Mouse (Mus musculus): ENCODE data around the gene 9930111J21Rik2. TPM values are rescaled to one million over a fixed set of nuclear protein-coding genes. Genes with fewer than 3 reads are reported as not detected.
"Not testable (repeated sequence)": the region's sequence is repeated elsewhere in the genome, so short reads cannot be mapped to it uniquely, and the experiment has no call there.

Gene 9930111J21Rik2
- polyA plus RNA-seq, 1 experiment from 2014 or later: 1.1 TPM

DNA sequence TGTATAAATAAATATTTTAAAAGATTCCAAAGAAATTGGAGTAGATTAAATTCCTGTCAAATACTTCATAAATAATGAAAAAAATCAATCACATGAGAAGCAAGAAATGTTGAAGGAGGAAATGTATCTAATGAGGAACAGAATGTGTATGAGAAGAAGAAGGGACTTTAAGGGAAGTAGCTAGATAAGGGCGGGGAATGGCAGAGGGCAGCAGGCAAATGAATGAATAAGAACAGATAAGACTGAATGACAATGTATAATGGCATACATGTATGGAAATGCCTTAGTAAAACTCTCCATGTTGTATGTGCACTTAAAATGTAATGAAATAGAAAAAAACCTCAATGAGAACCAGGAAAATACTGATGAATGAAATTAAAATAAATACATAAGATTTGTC is 17.3 kb upstream of the 9930111J21Rik2 start:
- 81% methylated on average over 1 of the region's 1 CpGs for WGBS
- Histone ChIP-seq H3K4me1 (no peaks in the 10 kb centered on the region), H3K27me3 (no peaks in the 10 kb centered on the region), H3K9me3 (no peaks in the 10 kb centered on the region), H3K4me3 (no peak overlapping the region), H3K9ac (no peak overlapping the region), H3K36me3 (no peaks in the 10 kb centered on the region), H3K27ac (no peak overlapping the region), H3K4me2 (no peak overlapping the region)
- no peak for ATAC-seq (ENCODE audit: borderline replicate concordance, extremely low read depth, low FRiP score, low TSS enrichment)

DNA sequence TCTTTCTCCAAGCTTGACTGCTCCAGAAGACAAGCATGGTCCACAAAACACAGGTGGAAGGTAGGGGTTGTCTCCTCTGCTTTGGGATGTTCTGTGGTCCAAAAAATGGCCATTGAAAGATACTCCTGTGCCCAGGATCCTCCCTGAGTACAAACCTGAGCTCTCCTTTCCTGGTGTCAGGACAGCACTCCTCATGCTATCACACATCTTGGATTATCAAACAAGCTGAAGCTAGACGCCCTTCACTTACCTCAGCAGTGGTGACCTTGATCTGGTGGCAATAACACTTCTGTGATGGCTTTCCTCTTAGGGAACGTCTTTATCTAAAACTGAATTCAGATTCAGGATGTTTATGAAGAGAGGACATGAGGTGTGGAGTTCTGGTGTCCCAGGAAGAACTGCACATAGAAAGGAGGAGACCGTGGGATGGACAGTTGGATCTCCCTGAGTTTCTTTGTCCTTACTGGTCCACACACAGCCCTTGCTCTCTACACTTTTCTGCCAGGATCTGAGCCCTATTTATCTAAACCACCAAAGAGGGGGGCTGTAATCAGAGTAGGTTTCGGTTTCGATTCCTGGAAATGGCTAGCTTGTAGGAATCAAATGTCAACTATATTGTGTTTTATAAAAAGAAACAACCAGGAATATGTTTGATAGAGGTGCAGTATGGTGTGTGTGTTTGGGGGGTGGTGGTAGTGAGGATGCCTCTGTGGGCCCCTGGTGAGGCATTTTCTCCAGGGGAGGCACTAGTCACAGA is 12.8 kb upstream of the 9930111J21Rik2 start, which contains the start of gene Tgtp2:
TSS of gene Tgtp2 (minus strand) at position 494 of the 757 bp plus-strand sequence.
- H3K4me1 ChIP-seq; H3K9ac ChIP-seq; ATAC-seq (ENCODE audit: borderline replicate concordance, extremely low read depth, low FRiP score, low TSS enrichment); H3K9me3 ChIP-seq; H3K4me3 ChIP-seq; H3K27ac ChIP-seq; H3K36me3 ChIP-seq; H3K4me2 ChIP-seq; H3K27me3 ChIP-seq: not testable (repeated sequence)
- WGBS: 66% methylated on average over 5 of the region's 5 CpGs

DNA sequence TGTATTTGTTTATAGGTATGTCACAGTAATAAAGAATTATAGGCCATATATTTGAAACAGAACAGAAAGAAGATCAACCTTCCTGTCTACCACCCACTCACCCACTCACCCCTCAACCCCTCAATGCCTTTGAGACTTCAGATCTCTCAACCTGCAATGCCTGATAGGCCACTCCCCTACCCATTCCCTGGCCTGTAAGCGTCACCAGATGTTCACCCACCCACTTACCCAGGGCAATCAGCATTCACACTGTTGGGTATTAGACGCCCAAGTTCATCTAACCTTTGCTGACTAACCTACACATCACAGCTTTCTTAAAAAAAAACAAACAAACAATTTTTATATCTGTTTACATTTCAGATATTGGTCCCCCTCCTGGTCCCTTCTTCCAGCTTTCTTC is 10.8 kb upstream of the 9930111J21Rik2 start:
- not testable (repeated sequence) for H3K27ac ChIP-seq; H3K4me2 ChIP-seq; H3K9me3 ChIP-seq; H3K36me3 ChIP-seq; ATAC-seq (ENCODE audit: borderline replicate concordance, extremely low read depth, low FRiP score, low TSS enrichment); H3K9ac ChIP-seq; H3K27me3 ChIP-seq; H3K4me1 ChIP-seq; H3K4me3 ChIP-seq
- WGBS: 42% methylated on average over 2 of the region's 2 CpGs

DNA sequence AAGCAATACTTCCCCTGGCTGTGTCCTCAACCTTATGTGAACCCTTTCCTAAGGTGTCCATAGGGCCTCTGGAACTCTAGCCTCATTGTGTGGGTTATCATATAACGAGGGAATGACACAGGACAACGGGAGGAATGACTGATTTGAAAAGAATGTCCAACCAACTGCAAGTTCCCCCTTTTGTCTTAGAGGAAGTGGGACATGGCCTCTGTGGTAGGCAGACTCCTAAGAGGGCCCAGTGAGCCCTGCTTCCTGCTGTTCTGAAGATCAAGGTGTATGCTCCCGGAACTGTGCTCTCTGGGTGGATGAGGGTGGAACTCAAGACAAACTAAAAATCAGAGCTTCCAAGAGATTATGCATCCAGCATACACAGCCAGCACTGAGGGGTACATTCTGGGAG is 9.0 kb upstream of the 9930111J21Rik2 start:
- H3K9me3 ChIP-seq; H3K27me3 ChIP-seq; H3K4me2 ChIP-seq; H3K36me3 ChIP-seq; ATAC-seq (ENCODE audit: borderline replicate concordance, extremely low read depth, low FRiP score, low TSS enrichment); H3K4me1 ChIP-seq; H3K27ac ChIP-seq; H3K4me3 ChIP-seq; H3K9ac ChIP-seq: not testable (repeated sequence)
- 52% methylated on average over 2 of the region's 3 CpGs for WGBS

DNA sequence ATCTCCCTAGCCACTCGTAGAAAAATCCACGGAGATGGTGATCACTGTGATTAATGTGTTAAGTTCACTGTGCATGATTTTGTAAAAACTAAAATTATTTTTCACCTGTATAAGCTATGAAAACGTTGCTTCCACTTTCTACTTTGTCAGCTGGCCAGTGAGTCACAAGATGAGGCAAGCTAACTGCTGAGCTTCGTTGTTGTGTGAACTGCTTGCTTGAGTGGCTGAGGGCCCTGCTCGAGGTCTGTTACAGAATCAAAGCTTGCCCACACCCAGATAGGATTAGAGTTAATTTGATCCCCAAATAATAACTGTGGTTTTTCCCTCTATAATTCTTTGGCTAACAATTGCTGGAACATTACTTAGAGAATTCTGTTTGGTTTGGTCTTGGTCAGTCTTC is 852 bp upstream of the 9930111J21Rik2 start:
- not testable (repeated sequence) for H3K4me2 ChIP-seq; H3K4me1 ChIP-seq; H3K27me3 ChIP-seq; ATAC-seq (ENCODE audit: borderline replicate concordance, extremely low read depth, low FRiP score, low TSS enrichment); H3K9ac ChIP-seq; H3K27ac ChIP-seq; H3K4me3 ChIP-seq; H3K9me3 ChIP-seq; H3K36me3 ChIP-seq
- WGBS: no CpG with 5 or more reads among the region's 5 CpGs

DNA sequence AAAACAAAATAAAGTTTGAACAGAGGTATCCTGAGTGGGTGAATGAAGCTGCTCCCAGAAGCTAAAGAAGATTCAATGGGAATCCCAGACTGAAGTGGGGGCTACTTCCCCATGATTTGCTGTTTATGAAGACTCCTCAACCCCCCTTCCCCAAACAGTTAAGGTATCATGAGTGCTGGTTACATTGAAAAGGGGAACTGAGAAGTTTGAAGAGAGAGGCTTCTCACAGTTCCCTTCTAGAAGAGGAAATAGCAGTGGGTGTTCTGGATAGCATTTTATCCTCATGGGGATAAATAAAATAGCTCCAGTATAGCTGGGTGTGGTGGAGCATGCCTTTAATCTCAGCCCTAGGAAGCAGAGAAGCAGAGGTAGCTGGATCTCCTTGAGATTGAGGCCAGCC is 978 bp downstream of the 9930111J21Rik2 start:
- H3K36me3 ChIP-seq; H3K9me3 ChIP-seq; H3K27me3 ChIP-seq; H3K27ac ChIP-seq; H3K4me2 ChIP-seq; H3K4me3 ChIP-seq; H3K4me1 ChIP-seq; ATAC-seq (ENCODE audit: borderline replicate concordance, extremely low read depth, low FRiP score, low TSS enrichment); H3K9ac ChIP-seq: not testable (repeated sequence)

DNA sequence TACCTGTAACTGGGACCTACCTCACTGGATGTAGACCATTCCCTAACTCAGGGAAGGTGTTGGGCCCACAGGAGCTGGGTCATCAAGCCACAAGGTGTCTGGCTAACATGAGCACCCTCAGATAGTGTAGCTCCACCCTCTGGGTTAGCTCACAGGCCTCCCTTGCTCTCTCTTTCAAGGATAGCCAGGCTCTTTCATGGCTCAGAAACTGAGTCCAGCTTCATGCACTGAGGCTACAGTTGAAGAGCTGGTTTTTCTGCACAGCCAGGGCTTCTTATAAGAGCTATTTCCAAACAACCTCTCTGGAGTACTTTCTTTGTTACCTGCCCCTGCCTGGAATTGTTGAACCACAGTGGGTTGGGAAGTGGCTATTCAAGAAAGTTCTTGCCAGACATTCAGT is 39.0 kb downstream of the 9930111J21Rik2 start:
- not testable (repeated sequence) for H3K9me3 ChIP-seq, H3K27me3 ChIP-seq
- ATAC-seq (ENCODE audit: borderline replicate concordance, extremely low read depth, low FRiP score, low TSS enrichment): peak; percentile 81

DNA sequence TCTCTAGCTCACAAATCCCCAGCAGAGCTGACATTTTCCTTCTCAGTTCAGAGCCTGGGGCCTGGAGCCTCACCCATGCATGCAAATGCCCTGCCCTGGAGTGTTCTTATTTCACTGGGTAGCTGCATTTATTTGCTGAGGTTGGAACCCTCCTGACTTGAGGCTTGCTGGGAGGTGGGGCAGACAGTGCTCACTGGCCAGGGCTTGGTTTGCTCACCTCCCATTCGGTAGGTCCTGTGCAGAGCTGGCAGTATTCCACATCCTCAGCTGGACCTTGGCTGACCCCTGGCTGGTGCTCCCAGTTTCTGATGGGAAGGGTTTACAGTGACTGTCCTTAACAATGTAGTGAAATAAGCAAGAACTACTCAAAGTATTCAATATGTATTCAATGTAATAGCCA is 44.3 kb downstream of the 9930111J21Rik2 start:
- not testable (repeated sequence) for H3K9ac ChIP-seq; H3K4me3 ChIP-seq; H3K4me2 ChIP-seq; H3K4me1 ChIP-seq; H3K9me3 ChIP-seq; H3K36me3 ChIP-seq; ATAC-seq (ENCODE audit: borderline replicate concordance, extremely low read depth, low FRiP score, low TSS enrichment); H3K27me3 ChIP-seq
- WGBS: 0% methylated on average over 1 of the region's 1 CpGs
- 0 out of 2 replicates have a peak overlapping the region, but pooled peaks have one; percentile 41 for H3K27ac ChIP-seq

More for the DNA sequence above, 39.0 kb downstream of the 9930111J21Rik2 start:
- not testable (repeated sequence) for H3K9ac ChIP-seq, H3K4me2 ChIP-seq, H3K36me3 ChIP-seq, H3K4me3 ChIP-seq, H3K4me1 ChIP-seq
- peak overlapping the region; percentile 53; the same call in 1 of the 2 replicates for H3K27ac ChIP-seq

DNA sequence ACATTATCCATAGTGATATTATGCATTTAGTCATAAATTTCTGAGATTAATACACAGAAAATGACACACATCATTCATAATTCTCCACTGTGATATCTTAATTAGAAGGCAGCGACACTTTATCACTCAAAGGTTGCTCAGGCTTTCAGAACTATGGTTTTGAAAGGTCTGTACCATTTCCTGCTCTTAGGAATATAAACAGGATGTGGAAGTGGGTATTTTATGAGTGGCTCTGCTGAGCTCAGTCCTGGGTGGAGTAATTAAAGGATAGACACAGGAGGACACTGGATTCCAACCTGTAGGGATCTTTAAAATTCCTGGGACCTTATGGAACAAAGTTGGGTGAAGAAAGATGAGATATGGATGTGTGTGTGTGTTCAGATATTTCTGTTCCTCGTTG is 44.7 kb downstream of the 9930111J21Rik2 start:
- 40% methylated on average over 2 of the region's 2 CpGs for WGBS
- not testable (repeated sequence) for H3K4me2 ChIP-seq; H3K4me3 ChIP-seq; ATAC-seq (ENCODE audit: borderline replicate concordance, extremely low read depth, low FRiP score, low TSS enrichment); H3K9ac ChIP-seq; H3K9me3 ChIP-seq; H3K4me1 ChIP-seq; H3K27me3 ChIP-seq; H3K36me3 ChIP-seq
- H3K27ac ChIP-seq: 0 out of 2 replicates have a peak overlapping the region, but pooled peaks have one; percentile 41

DNA sequence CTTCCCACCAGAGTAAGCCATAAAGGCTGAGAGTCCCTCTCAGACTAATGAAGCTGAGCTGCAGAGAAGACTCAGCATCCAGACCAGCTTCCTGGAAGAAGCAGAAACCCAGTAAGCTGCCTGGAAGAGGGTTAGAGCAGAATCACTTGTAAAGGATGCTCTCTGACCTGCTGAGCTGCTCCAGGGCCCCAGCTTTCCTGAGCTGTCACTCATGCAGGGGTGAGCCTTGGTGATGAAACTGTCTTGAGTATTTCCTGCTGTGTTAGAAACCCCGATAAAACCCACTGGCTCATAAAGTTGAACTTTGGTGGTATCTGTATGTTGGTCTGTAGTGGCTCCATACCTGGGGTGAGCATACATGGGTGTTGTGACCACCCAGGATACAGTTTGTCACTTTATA is 50.6 kb downstream of the 9930111J21Rik2 start:
- 72% methylated on average over 1 of the region's 1 CpGs for WGBS
- not testable (repeated sequence) for H3K36me3 ChIP-seq; H3K9me3 ChIP-seq; ATAC-seq (ENCODE audit: borderline replicate concordance, extremely low read depth, low FRiP score, low TSS enrichment); H3K27ac ChIP-seq; H3K9ac ChIP-seq; H3K27me3 ChIP-seq; H3K4me2 ChIP-seq; H3K4me1 ChIP-seq; H3K4me3 ChIP-seq

DNA sequence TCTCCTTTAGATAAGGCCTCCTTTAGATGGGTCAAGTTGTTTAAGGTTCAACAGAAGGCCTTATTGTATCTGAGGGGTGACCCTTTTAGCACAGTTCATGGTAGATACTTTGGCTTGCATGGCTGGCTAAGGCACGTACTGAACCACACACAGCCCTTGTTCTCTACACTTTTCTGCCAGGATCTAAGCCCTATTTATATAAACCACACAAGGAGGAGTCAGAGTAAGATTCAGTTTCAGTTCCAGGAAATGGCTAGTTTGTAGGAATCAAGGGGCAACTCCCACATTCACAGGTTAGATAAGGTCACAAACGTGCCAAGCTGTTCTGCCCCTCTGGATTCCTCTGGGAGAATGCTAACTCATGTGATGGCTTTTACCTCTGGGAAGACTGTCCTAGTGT is 57.0 kb downstream of the 9930111J21Rik2 start, which contains the start of gene Tgtp1:
TSS of gene Tgtp1 (minus strand) at position 155 of the 400 bp plus-strand sequence.
- H3K9me3 ChIP-seq, H3K27ac ChIP-seq, H3K9ac ChIP-seq, H3K4me1 ChIP-seq, H3K27me3 ChIP-seq, H3K4me3 ChIP-seq, H3K4me2 ChIP-seq, H3K36me3 ChIP-seq: not testable (repeated sequence)
- peak; percentile 46; the same call in 1 of the 2 replicates for ATAC-seq (ENCODE audit: borderline replicate concordance, extremely low read depth, low FRiP score, low TSS enrichment)
- 22% methylated on average over 2 of the region's 2 CpGs for WGBS

DNA sequence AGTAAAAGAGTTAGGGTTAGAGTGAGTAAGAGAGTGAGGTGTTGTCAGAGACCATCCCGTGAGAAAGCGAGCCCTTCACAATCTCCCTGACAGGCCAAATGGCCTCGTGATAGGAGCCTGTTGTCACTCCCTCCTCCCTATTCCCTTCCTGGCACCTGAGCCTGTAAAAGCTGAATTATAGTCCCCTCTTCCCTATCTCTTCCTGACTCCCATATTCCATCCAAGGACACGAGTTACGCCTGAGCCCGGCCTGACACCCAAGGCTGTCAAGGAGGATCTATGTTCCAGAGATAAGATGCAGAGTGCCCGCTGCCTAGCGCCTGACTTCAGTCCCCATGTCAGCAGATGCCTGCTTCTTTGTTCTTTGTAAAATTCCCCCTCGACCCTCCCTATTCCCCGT is 57.7 kb downstream of the 9930111J21Rik2 start:
- not testable (repeated sequence) for H3K9ac ChIP-seq; H3K4me2 ChIP-seq; H3K27me3 ChIP-seq; H3K4me1 ChIP-seq; H3K36me3 ChIP-seq; H3K9me3 ChIP-seq; H3K27ac ChIP-seq; ATAC-seq (ENCODE audit: borderline replicate concordance, extremely low read depth, low FRiP score, low TSS enrichment); H3K4me3 ChIP-seq
- WGBS: 22% methylated on average over 10 of the region's 10 CpGs
